Comparison of ENCODE assay signal across 16 mouse cellular contexts in the genomic region with DNA sequence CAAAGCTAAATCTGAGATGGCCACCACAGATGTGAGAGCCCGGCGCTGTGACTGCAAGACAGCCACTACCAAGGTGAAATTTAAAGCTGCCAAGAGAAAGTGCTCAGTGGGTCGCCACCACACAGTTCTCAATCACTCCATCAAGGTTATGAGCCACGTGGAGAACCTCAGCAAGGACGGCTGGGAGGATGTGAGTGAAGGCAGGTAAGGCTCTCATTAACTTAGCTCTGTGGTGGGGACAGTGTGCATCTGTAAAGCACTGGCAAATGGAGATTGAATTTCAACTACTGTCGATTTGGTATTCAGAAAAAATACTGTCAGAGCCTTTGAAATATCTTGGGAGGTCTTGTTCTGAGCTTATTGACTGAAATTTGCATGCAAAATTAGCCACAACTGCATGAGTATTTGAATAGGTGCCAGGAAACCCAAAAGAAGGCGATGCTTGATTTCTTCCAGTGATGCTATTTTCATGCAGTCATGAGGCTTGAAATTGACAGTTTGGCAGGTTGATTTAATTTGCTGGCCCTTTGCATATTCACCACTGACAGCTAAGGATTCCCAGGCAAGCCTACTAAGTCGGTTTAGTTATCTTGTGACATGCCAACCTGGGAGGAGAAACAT.
DNase-seq lines count a peak whose midpoint lies in the region; ATAC-seq and TF ChIP-seq lines count a peak whose summit lies in the region.
"Had no signal": no experiment of that assay in that cellular context is flagged by ENCODE, and none has a peak within 500 bp of the region (broad histone marks: within the 10 kb centered on the region; RNA-seq: fewer than 3 reads in every experiment).

No protein-coding gene starts in this region.

- 42% methylated on average over 8 of the region's 8 CpGs for WGBS in forebrain, embryonic 14.5 days
- WGBS in forebrain, embryonic 10.5 days: 86% methylated on average over 8 of the region's 8 CpGs
- WGBS in hindbrain, postnatal 0 days: 48% methylated on average over 8 of the region's 8 CpGs
- 83% methylated on average over 8 of the region's 8 CpGs for WGBS in hindbrain, embryonic 10.5 days
- WGBS in forebrain, postnatal 0 days: 41% methylated on average over 8 of the region's 8 CpGs

- H3K9me3 ChIP-seq in forebrain, embryonic 14.5 days (replicated peaks; ENCODE audit: control insufficient read depth, low read length): no peaks in the 10 kb centered on the region
- no peaks in the 10 kb centered on the region for H3K9me3 ChIP-seq in forebrain, embryonic 10.5 days
- H3K9me3 ChIP-seq in hindbrain, postnatal 0 days (ENCODE audit: low read length): no peaks in the 10 kb centered on the region
- H3K9me3 ChIP-seq in hindbrain, embryonic 10.5 days: no peaks in the 10 kb centered on the region
- no peaks in the 10 kb centered on the region for H3K9me3 ChIP-seq in forebrain, postnatal 0 days (ENCODE audit: low read length)
- H3K9me3 ChIP-seq: embryonic facial prominence, embryonic 13.5 days; heart, embryonic 12.5 days; intestine, embryonic 15.5 days had no signal

- H3K4me2 ChIP-seq in forebrain, embryonic 14.5 days (ENCODE audit: low read length): no peak overlapping the region
- H3K4me2 ChIP-seq in hindbrain, postnatal 0 days (ENCODE audit: low read depth, low read length): no peak overlapping the region
- no peak overlapping the region for H3K4me2 ChIP-seq in forebrain, postnatal 0 days (ENCODE audit: low read depth)
- H3K4me2 ChIP-seq: embryonic facial prominence, embryonic 13.5 days; heart, embryonic 12.5 days; intestine, embryonic 15.5 days had no signal

- H3K9ac ChIP-seq in forebrain, embryonic 14.5 days (ENCODE audit: low read length): no peak overlapping the region
- H3K9ac ChIP-seq in hindbrain, postnatal 0 days (replicated peaks; ENCODE audit: low read length): no peak overlapping the region
- H3K9ac ChIP-seq in forebrain, postnatal 0 days: no peak overlapping the region
- H3K9ac ChIP-seq: embryonic facial prominence, embryonic 13.5 days; heart, embryonic 12.5 days; intestine, embryonic 15.5 days had no signal

- H3K36me3 ChIP-seq in forebrain, embryonic 14.5 days (ENCODE audit: control insufficient read depth, insufficient read depth, low read length): no peaks in the 10 kb centered on the region
- no peaks in the 10 kb centered on the region for H3K36me3 ChIP-seq in forebrain, embryonic 10.5 days (replicated peaks)
- no peaks in the 10 kb centered on the region for H3K36me3 ChIP-seq in hindbrain, postnatal 0 days (ENCODE audit: insufficient read depth, low read length)
- no peaks in the 10 kb centered on the region for H3K36me3 ChIP-seq in hindbrain, embryonic 10.5 days
- no peaks in the 10 kb centered on the region for H3K36me3 ChIP-seq in forebrain, postnatal 0 days (ENCODE audit: insufficient read depth)
- H3K36me3 ChIP-seq: heart, embryonic 12.5 days; intestine, embryonic 15.5 days had no signal

- H3K27ac ChIP-seq in forebrain, embryonic 14.5 days (ENCODE audit: low read depth, low read length): no peak overlapping the region
- H3K27ac ChIP-seq in forebrain, embryonic 10.5 days: no peak overlapping the region
- H3K27ac ChIP-seq in hindbrain, postnatal 0 days: no peak overlapping the region
- no peak overlapping the region for H3K27ac ChIP-seq in hindbrain, embryonic 10.5 days
- no peak overlapping the region for H3K27ac ChIP-seq in forebrain, postnatal 0 days (ENCODE audit: low read depth, low read length)
- H3K27ac ChIP-seq: embryonic facial prominence, embryonic 13.5 days; gastrocnemius, adult 2 months; intestine, embryonic 15.5 days had no signal

- peaks cover 7% of the 10 kb centered on the region for H3K4me1 ChIP-seq in forebrain, embryonic 14.5 days (ENCODE audit: control insufficient read depth, insufficient read depth, low read length)
- peaks cover 14% of the 10 kb centered on the region for H3K4me1 ChIP-seq in forebrain, embryonic 10.5 days
- H3K4me1 ChIP-seq in hindbrain, postnatal 0 days (ENCODE audit: insufficient read depth, low read length): no peaks in the 10 kb centered on the region
- peaks cover 8% of the 10 kb centered on the region; the same call in 1 of the 2 replicates for H3K4me1 ChIP-seq in hindbrain, embryonic 10.5 days (replicated peaks)
- H3K4me1 ChIP-seq in forebrain, postnatal 0 days (ENCODE audit: insufficient read depth): no peaks in the 10 kb centered on the region
- H3K4me1 ChIP-seq: embryonic facial prominence, embryonic 13.5 days; heart, embryonic 12.5 days; intestine, embryonic 15.5 days had no signal

- TF ChIP-seq CTCF in hindbrain, postnatal 0 days (IDR thresholded peaks at IDR 0.05; ENCODE audit: low read depth): no peak
- TF ChIP-seq CTCF in forebrain, postnatal 0 days (IDR thresholded peaks at IDR 0.05; ENCODE audit: low read depth): no peak

- ATAC-seq in forebrain, embryonic 14.5 days: 0 out of 2 replicates have a peak, but pooled peaks have one; percentile 12
- ATAC-seq in hindbrain, postnatal 0 days: no peak
- ATAC-seq in forebrain, postnatal 0 days: no peak; the same call in 1 of the 2 replicates
- ATAC-seq: intestine, embryonic 15.5 days had no signal

- peak; percentile 67 for DNase-seq in forebrain, embryonic 14.5 days (ENCODE audit: low spot score)
- no peak for DNase-seq in forebrain, embryonic 10.5 days (ENCODE audit: extremely low spot score, low spot score)
- peak; percentile 41 for DNase-seq in hindbrain, postnatal 0 days (ENCODE audit: low spot score)
- DNase-seq in hindbrain, embryonic 10.5 days (ENCODE audit: low spot score): no peak
- DNase-seq in brain, adult 2 months (ENCODE audit: low read depth, low spot score): peak; percentile 27
- peak; percentile 11 for DNase-seq in forebrain, postnatal 0 days
- no peak for DNase-seq in right cerebral cortex, adult 2 months (ENCODE audit: low spot score in 2 of 2)
- DNase-seq: adrenal gland, postnatal 10 days; cerebellum, adult 18-20 months; cerebellum, adult 9-11 months; cerebellum, postnatal 36 days; gastrocnemius, adult 2 months; gastrocnemius, postnatal 25 days had no signal

- no peak overlapping the region for H3K4me3 ChIP-seq in forebrain, embryonic 14.5 days (ENCODE audit: low read depth, low read length)
- H3K4me3 ChIP-seq in forebrain, embryonic 10.5 days: no peak overlapping the region
- no peak overlapping the region for H3K4me3 ChIP-seq in hindbrain, postnatal 0 days (ENCODE audit: low read length)
- H3K4me3 ChIP-seq in hindbrain, embryonic 10.5 days: no peak overlapping the region
- H3K4me3 ChIP-seq in forebrain, postnatal 0 days (ENCODE audit: low read depth, low read length): no peak overlapping the region
- H3K4me3 ChIP-seq: embryonic facial prominence, embryonic 13.5 days; gastrocnemius, adult 2 months; heart, embryonic 12.5 days; intestine, embryonic 15.5 days had no signal

- H3K27me3 ChIP-seq in forebrain, embryonic 14.5 days (replicated peaks; ENCODE audit: control insufficient read depth, insufficient read depth, low read length): no peaks in the 10 kb centered on the region
- no peaks in the 10 kb centered on the region for H3K27me3 ChIP-seq in forebrain, embryonic 10.5 days (ENCODE audit: poor library complexity, severe bottlenecking)
- no peaks in the 10 kb centered on the region for H3K27me3 ChIP-seq in hindbrain, postnatal 0 days (ENCODE audit: insufficient read depth, low read length)
- no peaks in the 10 kb centered on the region for H3K27me3 ChIP-seq in hindbrain, embryonic 10.5 days (ENCODE audit: insufficient read depth, poor library complexity, severe bottlenecking)
- H3K27me3 ChIP-seq in forebrain, postnatal 0 days (ENCODE audit: insufficient read depth, low read length): no peaks in the 10 kb centered on the region
- H3K27me3 ChIP-seq: embryonic facial prominence, embryonic 13.5 days; heart, embryonic 12.5 days; intestine, embryonic 15.5 days had no signal

Comparison
In these comparisons a context has a peak if more than half of its experiments do, and no peak if none do; other contexts are left out.
1. DNase-seq: peak in forebrain, embryonic 14.5 days (single experiment), hindbrain, postnatal 0 days (single experiment), brain, adult 2 months (single experiment) and forebrain, postnatal 0 days (single experiment); none in forebrain, embryonic 10.5 days (single experiment), hindbrain, embryonic 10.5 days (single experiment) and right cerebral cortex, adult 2 months (0 of 2).